Comparison of ENCODE assay signal across 18 mouse cellular contexts in the genomic region with DNA sequence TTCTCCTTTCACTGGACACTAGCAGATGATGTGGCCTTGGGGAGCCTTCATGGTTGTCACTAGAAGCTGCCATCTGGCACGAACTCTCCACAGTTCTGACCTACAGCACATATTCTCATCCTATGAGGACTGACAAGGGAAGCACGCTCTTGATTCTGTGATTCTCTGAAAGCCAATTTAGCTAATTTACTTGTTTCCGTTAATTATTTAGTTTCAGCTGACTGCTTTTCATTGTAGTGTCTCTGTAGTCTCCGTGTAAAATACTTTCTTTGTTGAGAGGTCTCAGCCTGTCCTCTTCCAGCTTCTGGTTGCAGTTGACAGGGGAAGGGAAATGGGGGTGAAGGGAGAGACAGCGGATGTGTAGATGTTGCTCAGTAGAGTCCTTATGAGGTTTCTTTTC.
"Had no signal": no experiment of that assay in that cellular context is flagged by ENCODE, and none has a peak within 500 bp of the region (broad histone marks: within the 10 kb centered on the region; RNA-seq: fewer than 3 reads in every experiment).

No protein-coding gene starts in this region.

- H3K27me3 ChIP-seq: limb, embryonic 13.5 days; liver, embryonic 12.5 days; liver, embryonic 15.5 days; lung, embryonic 15.5 days; megakaryocyte, embryonic 14.5 days; midbrain, embryonic 12.5 days; neural tube, embryonic 15.5 days had no signal

- H3K27ac ChIP-seq: kidney, postnatal 0 days; layer of hippocampus, adult 2 months; limb, embryonic 10.5 days; limb, embryonic 13.5 days; liver, embryonic 12.5 days; liver, embryonic 15.5 days; lung, embryonic 15.5 days; midbrain, embryonic 12.5 days; neural tube, embryonic 15.5 days had no signal

- H3K9ac ChIP-seq: limb, embryonic 13.5 days; liver, embryonic 12.5 days; liver, embryonic 15.5 days; lung, embryonic 15.5 days; midbrain, embryonic 12.5 days; neural tube, embryonic 15.5 days had no signal

- H3K4me1 ChIP-seq: limb, embryonic 13.5 days; liver, embryonic 12.5 days; liver, embryonic 15.5 days; lung, embryonic 15.5 days; midbrain, embryonic 12.5 days; neural tube, embryonic 15.5 days had no signal

- DNase-seq: kidney, adult 2 months; kidney, postnatal 25 days; layer of hippocampus, adult 9-11 months; liver; thymus, adult 18-20 months; thymus, postnatal 25 days had no signal

- H3K36me3 ChIP-seq: limb, embryonic 10.5 days; limb, embryonic 13.5 days; liver, embryonic 12.5 days; liver, embryonic 15.5 days; lung, embryonic 15.5 days; midbrain, embryonic 12.5 days; neural tube, embryonic 15.5 days had no signal

- H3K9me3 ChIP-seq: limb, embryonic 10.5 days; limb, embryonic 13.5 days; liver, embryonic 12.5 days; liver, embryonic 15.5 days; lung, embryonic 15.5 days; midbrain, embryonic 12.5 days; neural tube, embryonic 15.5 days had no signal

- H3K4me2 ChIP-seq: limb, embryonic 13.5 days; liver, embryonic 12.5 days; liver, embryonic 15.5 days; lung, embryonic 15.5 days; midbrain, embryonic 12.5 days; neural tube, embryonic 15.5 days had no signal

- H3K4me3 ChIP-seq: layer of hippocampus, adult 2 months; limb, embryonic 10.5 days; limb, embryonic 13.5 days; liver, embryonic 12.5 days; liver, embryonic 15.5 days; lung, embryonic 15.5 days; megakaryocyte, embryonic 14.5 days; midbrain, embryonic 12.5 days; myocyte; neural tube, embryonic 15.5 days had no signal

- ATAC-seq: liver, embryonic 12.5 days; midbrain, embryonic 16.5 days had no signal
